Mouse (Mus musculus) heart, embryonic 11.5 days (tissue): ENCODE measurements at regions not wholly inside any gene's neighbourhood (a gene's known extent, or its start where the extent isn't known, plus 50 kb on each side); places are given as distances from the start of the nearest gene placed in this dataset.

Experiments
- ATAC-seq: fragments of 200-750 bp; cut with Nextera tagmentation; replicated peaks from 2 replicates; pipeline ENCODE4 v1.8.0; 2017; ENCODE audit warnings: moderate library complexity; ENCODE audit not compliant: insufficient number of reproducible peaks, low FRiP score, low TSS enrichment
- H3K27ac ChIP-seq: fragments of 300-500 bp; sonication (generic); 2 replicates; pipeline ENCODE4 v1.5.1; 2014; ENCODE audit warnings: mild to moderate bottlenecking, low read depth, low read length
- H3K27me3 ChIP-seq: fragments of 300-500 bp; sonication (generic); 2 replicates; pipeline ENCODE4 v1.6.1; 2014; ENCODE audit warnings: mild to moderate bottlenecking, low read length, mixed read lengths; ENCODE audit not compliant: control insufficient read depth, insufficient read depth
- H3K36me3 ChIP-seq: fragments of 300-500 bp; sonication (generic); 2 replicates; pipeline ENCODE4 v1.6.1; 2014; ENCODE audit warnings: mild to moderate bottlenecking, low read length, moderate library complexity, mixed read lengths; ENCODE audit not compliant: control insufficient read depth, insufficient read depth
- H3K4me1 ChIP-seq: fragments of 300-500 bp; sonication (generic); 2 replicates; pipeline ENCODE4 v1.6.1; 2014; ENCODE audit warnings: low read length; ENCODE audit not compliant: control insufficient read depth, insufficient read depth
- H3K4me2 ChIP-seq: fragments of 300-500 bp; sonication (generic); 2 replicates; pipeline ENCODE4 v1.6.1; 2014; ENCODE audit warnings: mild to moderate bottlenecking, moderate library complexity
- H3K4me3 ChIP-seq: fragments of 300-500 bp; sonication (generic); 2 replicates; pipeline ENCODE4 v1.5.1; 2014; ENCODE audit warnings: low read depth, low read length
- H3K9ac ChIP-seq: fragments of 300-500 bp; sonication (generic); 2 replicates; pipeline ENCODE4 v1.6.1; 2014; ENCODE audit warnings: mild to moderate bottlenecking, low read depth, low read length, moderate library complexity
- H3K9me3 ChIP-seq: fragments of 300-500 bp; sonication (generic); replicated peaks from 2 replicates; pipeline ENCODE4 v1.6.1; 2016; ENCODE audit warnings: low read length; ENCODE audit not compliant: control insufficient read depth
- WGBS: fragments of 180-500 bp; shearing (Covaris S2); extraction: QIAGEN DNeasy Blood & Tissue Kit; methylation state at CpG from one replicate; pipeline ENCODE4 v1.1.7; 2014; ENCODE audit not compliant: insufficient replicate concordance; 5-methylcytosine and 5-hydroxymethylcytosine counted together

- WGBS = 77% methylated on average over 7 of the region's 7 CpGs
- H3K9me3 ChIP-seq = no peaks in the 10 kb centered on the region
- ATAC-seq = no peak
- no peak overlapping the region for H3K4me3 ChIP-seq
- no peak overlapping the region for H3K27ac ChIP-seq
- 0 out of 2 replicates have a peak, but pooled peaks cover 4% of the 10 kb centered on the region for H3K4me1 ChIP-seq
- no peaks in the 10 kb centered on the region for H3K36me3 ChIP-seq
- H3K9ac ChIP-seq = no peak overlapping the region
- H3K27me3 ChIP-seq = no peaks in the 10 kb centered on the region
- no peak overlapping the region for H3K4me2 ChIP-seq
Observed at GRCm38 (mm10) chr13:110555529-110556319, 160.9 kb downstream of the Plk2 start.

GRCm38 (mm10) chr13:110556355-110557095 is 161.7 kb downstream of the Plk2 start:
- H3K27me3 ChIP-seq = no peaks in the 10 kb centered on the region
- no peak overlapping the region for H3K27ac ChIP-seq
- 0 out of 2 replicates have a peak, but pooled peaks cover 4% of the 10 kb centered on the region for H3K4me1 ChIP-seq
- no peaks in the 10 kb centered on the region for H3K9me3 ChIP-seq
- H3K9ac ChIP-seq = no peak overlapping the region
- no peak overlapping the region for H3K4me2 ChIP-seq
- H3K36me3 ChIP-seq = no peaks in the 10 kb centered on the region
- 61% methylated on average over 9 of the region's 9 CpGs for WGBS
- H3K4me3 ChIP-seq = no peak overlapping the region
- ATAC-seq = no peak

DNA sequence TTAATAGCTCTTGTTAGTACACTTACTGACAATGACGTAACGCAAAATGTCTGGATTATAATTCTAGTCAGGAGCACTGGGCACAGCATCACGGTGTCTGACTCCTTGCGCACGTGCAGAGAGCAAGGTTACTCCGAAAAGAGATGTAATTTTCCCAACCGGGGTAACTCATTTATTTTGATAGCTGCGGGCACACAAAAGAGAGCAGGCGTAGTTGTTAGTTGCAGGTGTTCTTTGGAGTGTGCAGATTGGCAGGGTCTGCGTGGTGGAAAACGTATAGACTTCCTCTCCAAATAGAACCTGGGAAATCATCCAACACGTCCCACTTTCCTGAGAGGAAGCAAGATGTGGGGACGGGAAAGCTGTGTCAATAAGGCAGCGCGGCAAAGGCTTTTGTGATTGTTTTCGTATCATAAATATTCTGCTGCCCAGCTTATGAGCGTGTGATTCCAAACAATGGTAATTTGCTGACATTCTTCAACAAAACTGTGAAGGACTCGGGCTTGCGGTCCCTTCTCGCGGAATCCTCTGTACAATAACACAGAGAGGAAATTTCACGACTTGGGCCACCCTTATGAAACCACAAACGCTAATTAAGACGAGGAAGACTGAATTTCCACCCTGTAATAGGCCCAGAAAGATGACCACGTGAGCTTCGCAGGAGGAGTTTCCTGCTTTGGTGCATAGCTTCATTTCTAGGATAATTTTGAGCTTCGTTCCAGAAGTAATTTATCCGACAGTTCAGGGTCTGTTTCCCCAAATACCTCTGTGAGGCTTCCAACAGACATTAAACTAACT is 163.3 kb downstream of the Plk2 start:
- H3K9me3 ChIP-seq = no peaks in the 10 kb centered on the region
- no peak overlapping the region for H3K9ac ChIP-seq
- no peak for ATAC-seq
- H3K4me3 ChIP-seq = no peak overlapping the region
- H3K27me3 ChIP-seq = no peaks in the 10 kb centered on the region
- H3K27ac ChIP-seq = peak overlapping the region; percentile 50; the same call in 1 of the 2 replicates
- 73% methylated on average over 28 of the region's 28 CpGs for WGBS
- peak overlapping the region; percentile 11 for H3K4me2 ChIP-seq
- H3K36me3 ChIP-seq = no peaks in the 10 kb centered on the region
- 0 out of 2 replicates have a peak, but pooled peaks cover 4% of the 10 kb centered on the region for H3K4me1 ChIP-seq

DNA sequence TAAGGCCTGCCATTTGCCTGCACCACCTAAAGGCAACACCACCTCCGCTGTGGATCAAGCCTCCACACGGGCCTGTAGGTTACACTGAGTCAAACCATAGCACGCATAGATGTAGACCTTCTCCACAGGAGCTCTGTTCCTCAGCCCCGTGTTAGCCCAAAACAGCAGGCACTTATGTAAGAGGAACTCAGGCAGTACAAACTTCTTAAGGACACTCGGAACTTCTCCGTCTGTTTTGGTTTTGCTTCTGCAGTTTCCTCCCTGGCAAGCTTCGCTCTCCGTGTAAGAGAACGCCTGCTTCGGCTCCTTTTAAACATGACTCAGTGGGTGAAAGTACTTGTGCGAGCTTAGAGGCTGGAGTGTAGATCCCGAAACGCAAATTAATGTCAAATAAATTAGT is 165.7 kb downstream of the Plk2 start:
- H3K4me3 ChIP-seq = no peak overlapping the region
- 87% methylated on average over 13 of the region's 13 CpGs for WGBS
- peaks cover 8% of the 10 kb centered on the region; the same call in 1 of the 2 replicates for H3K4me1 ChIP-seq
- no peak overlapping the region for H3K9ac ChIP-seq
- no peak for ATAC-seq
- H3K27ac ChIP-seq = no peak overlapping the region
- no peaks in the 10 kb centered on the region for H3K36me3 ChIP-seq
- no peaks in the 10 kb centered on the region for H3K9me3 ChIP-seq
- no peak overlapping the region for H3K4me2 ChIP-seq
- no peaks in the 10 kb centered on the region for H3K27me3 ChIP-seq

DNA sequence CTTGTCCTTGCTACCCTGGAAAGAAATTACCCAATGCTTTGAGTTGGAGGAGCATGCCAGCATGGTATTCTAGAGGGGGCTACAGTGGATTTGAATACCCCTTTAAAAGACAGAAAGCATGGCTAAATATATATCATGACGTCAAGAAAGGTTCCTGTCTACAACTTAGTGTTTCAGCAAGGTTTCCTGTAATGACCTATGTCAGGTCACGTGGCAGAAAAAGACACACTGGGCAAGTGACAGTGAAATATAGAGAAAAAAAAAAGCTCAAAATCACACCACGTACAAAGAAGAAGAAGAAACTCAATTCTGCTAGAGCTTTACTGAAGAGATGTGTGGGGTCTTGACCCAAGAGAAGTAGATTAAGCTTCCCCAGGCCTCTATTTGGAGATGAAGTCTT is 167.7 kb downstream of the Plk2 start:
- Histone ChIP-seq H3K9me3 (no peaks in the 10 kb centered on the region), H3K36me3 (no peaks in the 10 kb centered on the region), H3K4me1 (peaks cover 8% of the 10 kb centered on the region; the same call in 1 of the 2 replicates), H3K4me3 (no peak overlapping the region), H3K4me2 (no peak overlapping the region), H3K9ac (no peak overlapping the region), H3K27me3 (no peaks in the 10 kb centered on the region), H3K27ac (0 out of 2 replicates have a peak overlapping the region, but pooled peaks have one; percentile 25)
- no peak for ATAC-seq
- 53% methylated on average over 3 of the region's 3 CpGs for whole genome bisulfite sequencing

GRCm38 (mm10) chr13:110562902-110563301 is 168.1 kb downstream of the Plk2 start:
- Histone ChIP-seq H3K27ac (0 out of 2 replicates have a peak overlapping the region, but pooled peaks have one; percentile 25), H3K27me3 (no peaks in the 10 kb centered on the region), H3K4me2 (no peak overlapping the region), H3K4me1 (peaks cover 8% of the 10 kb centered on the region; the same call in 1 of the 2 replicates), H3K9me3 (no peaks in the 10 kb centered on the region), H3K36me3 (no peaks in the 10 kb centered on the region), H3K4me3 (no peak overlapping the region), H3K9ac (no peak overlapping the region)
- 39% methylated on average over 5 of the region's 5 CpGs for WGBS
- ATAC-seq = peak; percentile 55; the same call in 1 of the 2 replicates

DNA sequence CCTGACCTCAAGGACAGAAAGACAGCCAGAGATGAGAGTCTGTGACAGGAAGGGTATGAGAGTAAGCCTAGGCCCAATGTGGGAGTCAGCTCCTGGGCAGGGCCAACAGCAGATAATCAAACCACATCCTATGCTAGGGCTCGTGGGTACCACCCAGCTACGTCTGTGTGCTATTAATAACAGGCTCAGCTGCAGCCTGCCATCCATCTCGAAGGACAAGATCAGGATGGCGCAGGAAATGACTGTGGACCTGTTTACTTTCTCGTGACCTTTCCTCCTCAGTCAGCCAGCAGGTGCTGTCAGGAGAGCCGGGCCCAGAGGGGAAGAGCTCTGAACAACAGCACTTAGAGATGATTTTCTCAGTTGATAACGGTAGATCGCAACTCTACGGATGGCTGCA is 169.1 kb downstream of the Plk2 start:
- 25% methylated on average over 9 of the region's 9 CpGs for WGBS
- Histone ChIP-seq H3K4me2 (0 out of 2 replicates have a peak overlapping the region, but pooled peaks have one; percentile 12), H3K9ac (no peak overlapping the region), H3K36me3 (no peaks in the 10 kb centered on the region), H3K27ac (no peak overlapping the region), H3K4me1 (peaks cover 8% of the 10 kb centered on the region; the same call in 1 of the 2 replicates), H3K9me3 (no peaks in the 10 kb centered on the region), H3K27me3 (no peaks in the 10 kb centered on the region), H3K4me3 (no peak overlapping the region)
- no peak for ATAC-seq

DNA sequence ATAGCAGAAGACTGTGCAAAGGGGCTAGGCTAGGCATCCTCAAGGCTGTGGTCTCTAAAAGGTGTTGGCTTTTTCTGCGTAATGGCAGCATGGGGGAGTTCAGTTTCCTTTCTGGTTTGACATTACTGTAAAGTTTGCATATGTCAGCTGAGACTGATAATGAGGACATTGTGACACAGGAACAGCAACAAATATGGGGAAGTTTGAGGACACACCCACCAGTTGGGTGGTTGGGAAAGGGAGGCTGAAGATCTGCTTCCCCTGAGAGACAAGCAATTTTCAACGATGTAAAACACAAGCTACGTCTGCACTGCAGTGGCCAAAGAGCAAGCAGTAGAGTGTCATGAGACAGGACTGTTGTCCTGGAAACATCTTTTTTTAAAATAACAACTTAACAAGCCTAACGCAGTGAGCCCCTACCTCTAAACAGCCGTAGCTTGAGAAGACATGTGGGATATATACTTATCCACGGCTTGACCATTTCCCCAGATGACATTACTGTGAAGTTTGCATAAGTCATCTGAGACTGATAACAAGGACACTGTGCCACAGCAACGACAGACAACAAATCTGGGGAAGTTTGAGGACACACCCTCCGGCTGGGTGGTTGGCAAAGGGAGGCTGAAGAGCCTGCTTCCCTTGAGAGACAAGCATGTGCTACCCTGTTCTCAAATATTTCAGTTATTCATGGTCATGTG is 173.8 kb downstream of the Plk2 start:
- no peak overlapping the region for H3K27ac ChIP-seq
- H3K4me1 ChIP-seq = peaks cover 6% of the 10 kb centered on the region; the same call in 1 of the 2 replicates
- ATAC-seq = no peak
- no peak overlapping the region for H3K4me3 ChIP-seq
- H3K9ac ChIP-seq = no peak overlapping the region
- no peaks in the 10 kb centered on the region for H3K36me3 ChIP-seq
- no peaks in the 10 kb centered on the region for H3K9me3 ChIP-seq
- 72% methylated on average over 8 of the region's 8 CpGs for WGBS
- no peak overlapping the region for H3K4me2 ChIP-seq
- no peaks in the 10 kb centered on the region for H3K27me3 ChIP-seq
